Mouse (Mus musculus) kidney, embryonic 14.5 days (tissue): ENCODE data around the gene Sin3a. TPM values are rescaled to one million over a fixed set of nuclear protein-coding genes. Genes with fewer than 3 reads are reported as not detected.

ENCODE experiments used
- ATAC-seq: fragments of 200-750 bp; cut with Nextera tagmentation; 2 replicates; pipeline ENCODE4 v1.8.0; 2017; ENCODE audit warnings: moderate number of reproducible peaks, mild to moderate bottlenecking, moderate TSS enrichment, moderate library complexity; ENCODE audit not compliant: low FRiP score, low TSS enrichment
- H3K27ac ChIP-seq: fragments of 300-500 bp; sonication (generic); 2 replicates; pipeline ENCODE4 v1.5.1; 2014; ENCODE audit warnings: low read depth, mild to moderate bottlenecking, low read length, moderate library complexity, mixed read lengths
- H3K27me3 ChIP-seq: fragments of 300-500 bp; sonication (generic); 2 replicates; pipeline ENCODE4 v1.6.1; 2014; ENCODE audit warnings: mild to moderate bottlenecking, low read length; ENCODE audit not compliant: control insufficient read depth, insufficient read depth
- H3K36me3 ChIP-seq: fragments of 300-500 bp; sonication (generic); 2 replicates; pipeline ENCODE4 v1.6.1; 2014; ENCODE audit warnings: low read length, mixed read lengths; ENCODE audit not compliant: control insufficient read depth, insufficient read depth
- H3K4me1 ChIP-seq: fragments of 300-500 bp; sonication (generic); 2 replicates; pipeline ENCODE4 v1.6.1; 2014; ENCODE audit warnings: low read length, mixed read lengths; ENCODE audit not compliant: control insufficient read depth, insufficient read depth
- H3K4me2 ChIP-seq: fragments of 300-500 bp; sonication (generic); replicated peaks from 2 replicates; pipeline ENCODE4 v1.6.1; 2014; ENCODE audit warnings: low read depth, mild to moderate bottlenecking, low read length
- H3K4me3 ChIP-seq: fragments of 300-500 bp; sonication (generic); 2 replicates; pipeline ENCODE4 v1.5.1; 2014; ENCODE audit warnings: mild to moderate bottlenecking, low read length
- H3K9ac ChIP-seq: fragments of 300-500 bp; sonication (generic); 2 replicates; pipeline ENCODE4 v1.6.1; 2014; ENCODE audit warnings: low read depth, mild to moderate bottlenecking, low read length, moderate library complexity
- H3K9me3 ChIP-seq: fragments of 300-500 bp; sonication (generic); 2 replicates; pipeline ENCODE4 v1.6.1; 2016; ENCODE audit warnings: low read length; ENCODE audit not compliant: control insufficient read depth
- WGBS: fragments of 180-500 bp; shearing (Covaris S2); extraction: QIAGEN DNeasy Blood & Tissue Kit; methylation state at CpG from one replicate; pipeline ENCODE4 v1.1.7; 2014; 5-methylcytosine and 5-hydroxymethylcytosine counted together
- polyA plus RNA-seq: library from polyadenylated mRNA; unstranded; fragments of >200 nt; fragmentation: Nextera tagmentation; extraction: Ambion mirVana; gene quantifications from 2 replicates; pipeline ENCODE4 v1.2.1, GENCODE M21; 2014

Sin3a gene
- polyA plus RNA-seq, 1 experiment from 2014 or later = 53.2 TPM

DNA sequence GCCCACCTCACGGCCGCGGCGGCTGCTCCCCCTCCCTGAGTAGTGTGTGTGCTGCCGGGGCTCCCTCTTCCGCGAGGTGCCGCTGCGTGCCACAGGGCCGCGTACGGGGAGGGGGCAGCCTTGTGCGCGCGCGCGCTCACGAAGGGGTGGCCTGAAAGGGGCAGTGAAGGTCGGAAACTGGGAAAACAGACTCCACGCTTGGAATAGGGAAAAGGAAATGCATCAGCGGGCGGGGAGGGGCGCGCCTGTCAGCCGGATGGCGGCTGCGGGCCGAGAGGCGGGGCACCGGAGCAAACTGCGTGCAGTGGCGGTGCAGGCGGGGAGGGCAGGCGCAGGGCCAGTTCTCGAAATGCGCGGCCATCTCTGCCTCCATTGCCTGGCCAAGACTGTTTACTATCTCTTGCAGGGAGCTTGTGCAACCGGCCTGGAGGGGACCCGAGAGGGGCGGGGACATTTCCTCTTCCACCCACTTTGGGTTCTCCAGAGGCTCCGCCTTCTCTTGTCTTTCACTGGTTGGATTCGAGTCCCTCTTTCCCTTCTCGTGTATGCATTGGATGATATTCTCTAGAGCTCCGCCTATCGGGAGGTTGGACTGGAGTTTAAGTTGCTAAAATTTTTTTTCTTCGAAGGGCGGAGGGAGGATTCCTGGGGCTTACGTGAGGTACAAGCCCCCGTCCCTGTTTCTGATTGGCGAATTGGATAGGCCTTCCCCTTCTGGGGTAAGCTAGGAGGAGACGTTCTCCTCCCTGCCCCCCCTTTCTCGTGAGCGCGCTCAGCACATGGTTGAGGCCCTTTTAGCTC lies 1.3 kb downstream of the Sin3a start:
- Histone ChIP-seq H3K4me1 (peaks cover 12% of the 10 kb centered on the region; the same call in 1 of the 2 replicates), H3K36me3 (no peaks in the 10 kb centered on the region), H3K4me3 (peak overlapping the region; percentile 81), H3K4me2 (peak overlapping the region; percentile 57), H3K27ac (peak overlapping the region; percentile 99), H3K9me3 (no peaks in the 10 kb centered on the region), H3K9ac (peak overlapping the region; percentile 81), H3K27me3 (no peaks in the 10 kb centered on the region)
- WGBS = under 1% methylated on average over 53 of the region's 54 CpGs
- ATAC-seq = peak; percentile 78

DNA sequence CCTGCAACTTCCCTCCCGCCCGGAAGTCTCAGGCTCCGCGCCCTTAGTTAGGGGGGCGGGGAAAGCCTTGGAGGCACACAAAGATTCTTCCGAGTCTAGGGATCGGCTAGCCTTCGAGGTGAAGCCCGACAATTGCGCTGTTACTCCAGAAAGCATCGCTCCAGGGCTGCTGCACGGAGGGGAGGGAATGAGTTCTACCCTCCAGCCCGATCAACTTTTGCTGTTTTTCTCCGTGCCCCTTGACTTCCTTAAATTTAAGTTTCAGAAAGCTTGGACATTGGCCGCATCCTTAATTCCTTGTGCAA lies 1.9 kb downstream of the Sin3a start:
- Histone ChIP-seq H3K9me3 (no peaks in the 10 kb centered on the region), H3K36me3 (no peaks in the 10 kb centered on the region), H3K4me1 (peaks cover 12% of the 10 kb centered on the region; the same call in 1 of the 2 replicates), H3K4me3 (peak overlapping the region; percentile 81), H3K27me3 (no peaks in the 10 kb centered on the region), H3K27ac (peak overlapping the region; percentile 92), H3K9ac (peak overlapping the region; percentile 74), H3K4me2 (peak overlapping the region; percentile 47)
- ATAC-seq = no peak
- WGBS = 1% methylated on average over 15 of the region's 15 CpGs

DNA sequence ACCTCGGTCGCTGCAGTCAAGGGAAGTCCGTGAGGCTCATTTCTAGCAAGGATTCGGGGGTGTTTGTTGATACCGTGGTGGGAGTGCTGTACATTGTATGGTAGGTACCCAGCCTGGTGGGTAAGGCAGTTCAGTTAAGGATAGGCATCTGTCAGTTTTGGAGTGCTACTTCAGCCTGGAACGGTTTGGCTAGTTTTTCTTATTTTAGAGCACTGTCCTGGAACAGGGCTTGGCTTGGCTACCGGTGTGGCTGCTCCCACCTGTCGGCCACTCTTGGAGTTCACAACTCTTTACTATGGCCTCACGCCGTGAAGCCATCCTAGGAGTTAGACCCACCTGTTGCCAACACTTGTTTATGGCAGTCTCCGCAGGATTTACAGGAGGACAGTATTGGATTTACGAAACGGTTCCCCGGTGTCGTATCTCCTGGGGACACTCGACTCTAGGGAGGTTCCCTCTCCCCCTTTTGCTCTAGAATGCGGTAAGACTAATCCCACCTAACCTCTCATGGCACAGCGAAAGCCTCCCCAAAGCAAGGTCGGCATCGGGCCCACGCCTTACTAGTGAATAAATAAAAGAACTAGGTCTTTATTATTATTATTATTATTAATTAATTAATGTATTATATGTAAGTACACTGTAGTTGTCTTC lies 2.5 kb downstream of the Sin3a start:
- Histone ChIP-seq H3K27me3 (no peaks in the 10 kb centered on the region), H3K27ac (peak overlapping the region; percentile 92), H3K9ac (peak overlapping the region; percentile 74), H3K4me2 (peak overlapping the region; percentile 47), H3K9me3 (no peaks in the 10 kb centered on the region), H3K4me3 (peak overlapping the region; percentile 81), H3K4me1 (peaks cover 12% of the 10 kb centered on the region; the same call in 1 of the 2 replicates), H3K36me3 (no peaks in the 10 kb centered on the region)
- WGBS = 3% methylated on average over 21 of the region's 21 CpGs
- no peak for ATAC-seq

DNA sequence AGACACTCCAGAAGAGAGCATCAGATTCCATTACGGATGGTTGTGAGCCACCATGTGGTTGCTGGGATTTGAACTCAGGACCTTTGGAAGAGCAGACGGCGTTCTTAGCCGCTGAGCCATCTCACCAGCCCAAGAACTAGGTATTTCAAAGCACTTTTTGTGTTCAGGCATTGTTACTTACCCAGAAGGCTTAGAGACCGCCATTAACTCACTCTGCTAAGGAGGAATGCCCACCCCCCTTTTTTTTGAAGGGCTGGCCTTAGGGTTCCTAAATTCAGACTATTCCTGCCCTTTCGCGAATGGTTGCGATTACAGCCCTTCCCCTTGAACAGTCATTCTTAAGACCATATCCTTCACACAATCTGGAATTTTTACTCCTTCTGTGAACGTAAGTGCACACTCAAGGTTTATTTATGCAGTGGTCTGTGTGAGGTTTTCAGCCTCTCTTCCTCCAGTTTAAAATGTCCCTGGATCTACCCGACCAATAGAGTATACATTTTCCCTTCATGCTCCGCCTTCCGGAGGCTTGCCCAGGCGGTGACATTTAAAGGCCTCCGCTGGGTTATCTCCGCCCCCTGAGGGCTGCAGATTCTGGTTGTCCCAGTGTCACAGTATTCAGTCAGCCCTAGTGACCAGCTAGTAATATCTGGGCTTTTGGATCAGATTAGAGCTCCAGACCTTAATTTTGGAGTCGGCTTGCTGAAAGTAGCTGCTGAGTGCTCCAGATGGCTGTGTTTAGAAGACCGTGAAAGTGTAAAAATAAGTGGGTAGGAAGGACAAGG lies 3.2 kb downstream of the Sin3a start:
- Histone ChIP-seq H3K36me3 (no peaks in the 10 kb centered on the region), H3K4me3 (peak overlapping the region; percentile 81), H3K4me2 (peak overlapping the region; percentile 47), H3K9ac (peak overlapping the region; percentile 74), H3K27me3 (no peaks in the 10 kb centered on the region), H3K27ac (peak overlapping the region; percentile 92), H3K9me3 (no peaks in the 10 kb centered on the region), H3K4me1 (peaks cover 12% of the 10 kb centered on the region; the same call in 1 of the 2 replicates)
- no peak for ATAC-seq
- WGBS = 6% methylated on average over 17 of the region's 17 CpGs

DNA sequence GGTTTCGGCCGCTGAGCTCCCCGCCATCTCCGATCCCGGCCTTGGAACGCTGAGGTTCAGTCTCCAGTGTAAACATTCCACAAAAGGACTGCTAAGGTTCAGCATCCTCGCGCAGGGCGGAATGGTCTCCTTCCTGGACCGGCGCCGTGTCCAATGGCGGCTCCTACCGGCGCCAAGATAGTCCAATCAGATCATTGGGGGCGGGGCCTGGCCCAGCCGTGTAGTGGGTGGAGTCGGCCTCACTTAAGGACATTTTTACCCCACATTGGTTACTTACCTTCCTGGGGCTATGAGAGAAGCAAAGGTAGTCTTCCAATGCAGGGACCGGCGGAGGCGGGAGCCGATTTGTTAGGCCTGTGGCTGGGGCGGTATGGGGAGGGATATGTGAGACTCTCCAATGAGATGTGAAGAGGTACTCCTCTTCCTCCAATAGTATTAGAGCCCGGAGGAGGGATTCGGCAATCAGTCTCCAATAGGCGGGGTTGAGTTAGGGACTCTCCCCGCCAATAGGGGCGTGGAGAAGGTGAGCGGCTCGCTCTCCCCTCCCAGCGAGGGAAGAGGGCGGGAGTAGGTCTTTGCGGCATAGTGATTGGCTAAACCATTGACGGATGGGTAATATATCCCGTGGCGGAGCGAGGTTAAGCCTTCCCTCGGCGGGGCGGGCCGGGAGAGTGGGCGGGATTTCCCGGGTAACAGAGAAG lies 4.0 kb downstream of the Sin3a start:
- under 1% methylated on average over 43 of the region's 43 CpGs for WGBS
- H3K36me3 ChIP-seq = no peaks in the 10 kb centered on the region; the same call in 1 of the 2 replicates
- ATAC-seq = peak; percentile 80

DNA sequence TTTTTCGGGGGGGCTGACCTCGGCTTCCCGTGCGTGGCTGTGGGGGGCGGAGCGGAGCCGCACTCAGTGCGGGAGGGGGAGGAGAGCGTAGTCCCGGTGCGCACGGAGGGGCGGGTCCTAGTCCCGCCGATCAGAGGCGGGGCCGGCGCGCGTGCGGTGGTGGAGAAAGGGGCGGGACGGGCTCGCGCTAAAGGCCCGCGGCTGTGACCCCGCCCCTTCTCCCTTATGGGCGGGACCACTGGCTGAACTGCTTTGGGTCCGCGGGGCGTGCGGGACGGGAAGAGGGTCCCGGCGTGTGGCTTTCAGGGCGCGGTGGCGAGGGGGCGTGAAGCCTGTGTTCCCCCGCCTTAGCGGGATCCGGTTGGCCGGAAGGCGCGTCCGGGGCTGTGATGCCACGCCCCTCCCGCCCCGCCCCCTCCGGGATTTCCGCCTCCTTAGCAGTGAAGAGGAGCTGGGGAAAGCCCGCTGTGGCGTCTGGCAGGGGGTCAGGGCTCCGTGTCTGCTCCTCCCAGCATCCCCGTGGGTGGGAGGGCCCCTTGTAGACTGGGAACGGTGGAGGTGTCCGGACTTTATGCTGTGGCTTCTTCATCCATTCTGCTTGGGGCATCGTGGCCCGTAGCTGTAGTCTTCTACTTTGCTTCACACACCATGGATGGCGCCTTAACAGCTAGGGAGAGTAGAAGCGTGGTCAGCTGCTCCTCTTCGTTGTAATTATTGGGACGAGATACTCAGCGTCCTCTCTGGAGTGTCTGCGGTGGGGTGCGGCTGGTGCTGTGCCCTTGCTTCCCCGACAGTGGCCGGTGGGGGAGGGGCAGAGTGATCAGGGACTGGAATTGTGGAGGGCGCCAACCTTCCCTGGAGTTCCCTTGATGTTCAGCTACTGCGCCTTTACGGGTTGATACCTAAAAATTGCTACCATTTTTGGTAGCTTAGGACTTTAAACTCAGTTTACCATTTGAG lies 5.1 kb downstream of the Sin3a start:
- Histone ChIP-seq H3K9me3 (no peaks in the 10 kb centered on the region), H3K27ac (peak overlapping the region; percentile 99), H3K9ac (peak overlapping the region; percentile 87), H3K4me3 (peak overlapping the region; percentile 87), H3K27me3 (no peaks in the 10 kb centered on the region), H3K4me1 (0 out of 2 replicates have a peak, but pooled peaks cover 8% of the 10 kb centered on the region), H3K4me2 (peak overlapping the region; percentile 68), H3K36me3 (peaks cover 2% of the 10 kb centered on the region; the same call in 1 of the 2 replicates)
- WGBS = under 1% methylated on average over 58 of the region's 72 CpGs
- ATAC-seq = peak; percentile 16

More for the DNA sequence above, 4.0 kb downstream of the Sin3a start:
- Histone ChIP-seq H3K4me2 (peak overlapping the region; percentile 68), H3K27me3 (no peaks in the 10 kb centered on the region), H3K27ac (peak overlapping the region; percentile 99), H3K9me3 (no peaks in the 10 kb centered on the region), H3K9ac (peak overlapping the region; percentile 87), H3K4me3 (peak overlapping the region; percentile 87), H3K4me1 (peaks cover 8% of the 10 kb centered on the region; the same call in 1 of the 2 replicates)

DNA sequence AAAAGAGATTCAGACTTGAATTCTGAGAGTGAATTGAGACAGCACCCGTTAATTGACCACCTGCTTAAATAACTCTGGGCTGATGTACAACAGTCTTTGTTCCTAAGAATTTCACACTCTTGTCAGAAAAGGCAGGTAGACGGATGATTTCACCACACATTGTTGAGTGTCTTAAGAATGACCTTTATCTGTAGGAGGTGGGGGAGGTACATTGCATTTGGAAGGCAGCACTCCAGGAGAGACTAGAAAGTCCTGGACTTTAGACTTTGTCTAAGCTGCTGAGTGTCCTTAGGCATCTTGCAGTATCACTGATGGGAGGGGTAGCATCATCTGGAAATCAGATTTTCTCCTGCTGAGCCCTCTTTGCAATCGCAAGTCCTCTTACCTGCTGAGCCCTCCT lies 10.4 kb downstream of the Sin3a start:
- WGBS = 83% methylated on average over 3 of the region's 3 CpGs
- H3K4me3 ChIP-seq = no peak overlapping the region
- H3K4me1 ChIP-seq = 0 out of 2 replicates have a peak, but pooled peaks cover 4% of the 10 kb centered on the region
- H3K27ac ChIP-seq = no peak overlapping the region
- no peaks in the 10 kb centered on the region for H3K9me3 ChIP-seq
- no peak for ATAC-seq
- H3K36me3 ChIP-seq = peaks cover 11% of the 10 kb centered on the region; the same call in 1 of the 2 replicates
- no peak overlapping the region for H3K9ac ChIP-seq
- no peak overlapping the region for H3K4me2 ChIP-seq
- no peaks in the 10 kb centered on the region for H3K27me3 ChIP-seq
